Mouse (Mus musculus): Measurements from ENCODE around the gene Saysd1.

Saysd1 gene

DNA sequence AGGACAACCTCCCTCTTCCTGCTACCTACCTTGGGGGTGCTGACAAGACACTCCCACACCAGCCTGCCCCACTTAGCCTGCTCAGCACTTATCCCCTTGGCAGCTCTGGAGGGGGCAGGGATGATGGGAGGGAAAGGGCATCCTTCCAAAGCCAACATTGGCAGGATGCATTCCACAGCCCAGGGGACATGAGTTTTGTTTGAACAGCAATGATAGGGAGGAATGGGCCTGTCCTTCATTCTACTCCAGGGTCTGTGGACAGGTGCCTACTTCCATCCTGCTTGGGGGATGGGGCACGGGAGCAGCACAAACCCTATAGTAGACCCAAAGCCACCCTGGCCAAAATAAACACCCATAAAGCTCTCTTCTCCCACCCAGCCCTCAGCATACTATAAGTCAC lies 27.1 kb upstream of the Saysd1 start:
- in situ Hi-C loops (cut with MboI; ENCODE audit: low sequenced_read_pairs) = no loop called here

DNA sequence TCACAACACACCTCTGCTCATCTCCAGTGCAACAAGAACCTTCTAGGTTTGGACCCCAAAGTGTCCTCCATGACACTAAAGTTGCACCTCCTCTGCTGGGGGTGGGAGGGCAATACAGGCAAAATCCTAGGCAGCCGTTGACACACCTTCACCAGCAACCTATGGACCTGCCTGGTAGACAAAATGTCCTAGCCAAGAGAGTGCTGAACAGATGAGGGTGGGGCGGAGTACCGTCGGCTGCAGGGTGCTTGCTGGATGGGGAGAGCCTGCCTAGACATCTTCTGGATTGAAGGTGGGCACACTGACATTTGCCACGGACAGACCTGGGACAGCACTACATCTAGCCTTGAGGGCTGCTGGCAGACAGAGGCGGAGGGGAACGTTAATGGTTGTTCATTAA lies 26.1 kb upstream of the Saysd1 start:
- in situ Hi-C loops (cut with MboI; ENCODE audit: low sequenced_read_pairs) = no loop called here

DNA sequence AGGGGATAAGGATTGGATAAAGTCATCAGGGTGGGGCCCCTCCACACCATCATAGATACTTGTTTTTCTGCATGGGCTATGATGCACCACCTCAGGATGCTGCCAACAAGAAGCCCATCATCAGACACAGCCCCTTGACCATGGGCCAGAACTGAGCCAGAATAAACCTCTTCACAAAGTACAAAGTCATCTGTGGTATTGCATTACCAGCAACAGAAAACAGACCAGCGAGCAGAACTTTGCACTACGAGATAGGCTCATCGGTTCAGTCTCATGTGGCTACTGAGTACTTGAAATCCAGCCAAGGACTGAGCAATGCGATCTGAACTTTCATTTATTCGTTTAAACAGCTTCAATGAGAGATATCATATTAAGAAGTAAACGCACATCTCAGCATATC lies 24.4 kb upstream of the Saysd1 start:
- in situ Hi-C loops (cut with MboI; ENCODE audit: low sequenced_read_pairs) = no loop called here

DNA sequence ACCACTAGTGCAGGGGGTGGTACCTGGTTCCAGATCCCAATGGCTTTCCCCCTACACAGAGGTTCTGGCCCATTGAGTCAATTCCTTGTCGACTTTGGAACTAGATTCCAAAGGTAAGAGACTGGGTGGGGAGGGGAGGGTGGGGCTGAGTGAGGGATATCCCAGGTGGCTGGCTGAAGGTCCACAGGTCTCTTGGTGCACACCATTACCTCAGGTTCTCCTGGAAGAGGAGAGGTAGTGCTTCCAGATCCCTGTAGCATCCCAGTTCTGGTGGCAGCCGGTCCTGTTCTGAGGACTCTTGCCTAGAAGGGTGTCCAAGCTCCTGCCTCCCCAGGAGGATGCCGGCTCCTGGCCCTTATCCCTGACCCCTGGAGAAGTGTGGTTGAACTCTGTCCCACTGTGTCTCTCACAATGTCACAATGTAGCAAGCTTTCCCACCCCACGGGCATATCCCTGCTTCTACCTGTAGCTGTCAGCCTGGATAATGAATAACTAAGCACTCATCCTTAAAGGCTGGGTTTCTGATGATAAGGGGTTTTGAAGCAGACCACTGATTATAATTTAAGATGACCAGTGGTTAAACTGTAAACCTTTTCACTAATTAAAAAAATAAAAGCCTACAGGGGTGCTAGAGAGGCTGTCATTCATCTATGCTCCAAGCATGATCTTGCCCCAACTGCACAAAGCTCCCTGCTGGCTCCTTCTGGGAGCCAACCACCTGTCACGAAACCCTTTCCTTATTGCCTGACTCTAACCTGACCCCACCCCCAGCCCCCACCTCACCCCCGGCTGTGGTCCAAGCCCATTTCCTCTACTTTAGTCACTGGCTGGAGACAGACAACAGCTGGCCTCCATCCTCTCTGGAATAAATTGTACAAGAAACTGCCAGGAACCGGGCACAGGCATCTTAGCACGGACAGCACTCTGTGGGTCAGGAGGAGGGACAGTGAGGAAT lies 20.7 kb upstream of the Saysd1 start:
- in situ Hi-C loops (cut with MboI; ENCODE audit: low sequenced_read_pairs) = no loop called here

DNA sequence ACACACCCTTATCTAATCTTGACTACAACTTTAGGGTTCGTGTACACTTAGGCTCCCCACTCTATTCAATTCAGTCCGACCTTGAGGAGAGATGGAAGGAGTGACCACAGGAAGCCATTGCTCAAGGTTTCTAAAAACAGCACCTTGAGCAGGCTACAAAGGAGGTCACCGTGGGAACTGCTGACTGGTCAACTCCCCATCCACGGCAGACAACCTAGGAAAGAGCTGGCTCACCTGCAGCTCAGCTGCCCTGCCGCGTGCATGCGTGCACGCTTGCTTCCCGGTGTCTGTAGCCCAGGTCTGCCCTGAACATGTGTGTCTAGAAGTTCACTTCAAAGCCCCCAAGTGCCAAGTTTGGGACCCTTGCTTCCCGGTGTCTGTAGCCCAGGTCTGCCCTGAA lies 19.3 kb upstream of the Saysd1 start:
- in situ Hi-C loops (cut with MboI; ENCODE audit: low sequenced_read_pairs) = no loop called here

DNA sequence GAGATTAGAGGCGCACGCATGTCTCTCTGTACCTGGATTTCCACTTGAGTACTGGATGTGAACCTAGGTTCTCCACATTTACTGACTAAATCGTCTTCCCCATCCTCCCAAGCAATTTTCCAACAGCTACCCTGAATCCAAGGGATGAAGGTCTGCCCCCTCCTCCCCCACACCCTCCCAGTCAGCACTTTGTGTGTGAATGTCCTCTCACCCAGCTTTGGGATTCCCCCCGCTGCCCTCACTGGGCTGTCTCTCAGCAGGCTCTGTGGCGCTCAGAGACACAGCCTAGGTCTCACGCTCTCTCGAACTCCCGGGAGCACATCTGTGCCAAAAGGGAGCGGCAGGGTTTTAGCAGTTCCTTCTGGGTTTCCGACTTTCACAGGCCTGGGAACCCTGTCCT lies 17.4 kb upstream of the Saysd1 start:
- in situ Hi-C loops (cut with MboI; ENCODE audit: low sequenced_read_pairs) = no loop called here

DNA sequence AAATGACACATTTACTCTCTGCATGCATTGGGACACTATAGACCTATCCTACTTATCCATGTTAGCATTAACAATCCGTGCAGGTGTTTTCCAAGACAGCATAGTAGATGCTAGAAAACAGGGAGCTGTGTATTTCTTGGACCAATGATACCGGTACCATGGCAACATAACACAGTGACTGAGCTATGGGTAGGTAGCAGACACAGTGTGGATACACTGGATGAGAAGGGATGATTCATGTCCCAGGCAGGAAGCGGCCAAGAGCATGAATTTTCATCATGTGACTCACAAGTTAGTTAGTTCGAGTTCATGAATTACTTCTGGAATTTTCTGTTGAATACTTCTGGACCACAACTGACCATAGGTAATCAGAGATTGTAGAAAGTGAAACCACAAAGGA lies 16.6 kb upstream of the Saysd1 start:
- in situ Hi-C loops (cut with MboI; ENCODE audit: low sequenced_read_pairs) = no loop called here

DNA sequence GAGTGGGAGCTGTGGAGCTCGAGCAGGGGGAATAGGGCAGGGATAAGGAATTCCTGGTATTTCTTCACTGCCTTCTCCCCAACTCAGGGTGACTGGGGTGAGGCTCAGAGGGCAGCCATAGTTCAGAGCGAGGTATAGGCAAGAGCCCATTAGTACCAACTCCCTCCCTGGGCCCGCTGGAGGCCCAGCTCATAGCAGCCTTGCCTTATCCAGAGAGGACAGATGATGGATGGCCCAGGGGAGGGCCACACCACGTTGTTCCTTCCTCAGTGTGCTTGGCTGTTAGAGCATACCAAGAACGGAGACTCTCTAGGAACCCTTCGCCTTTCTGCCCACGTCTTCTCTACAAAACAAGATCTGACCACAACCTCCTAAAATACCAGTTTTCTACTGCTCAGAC lies 15.9 kb upstream of the Saysd1 start:
- in situ Hi-C loops (cut with MboI; ENCODE audit: low sequenced_read_pairs) = no loop called here

DNA sequence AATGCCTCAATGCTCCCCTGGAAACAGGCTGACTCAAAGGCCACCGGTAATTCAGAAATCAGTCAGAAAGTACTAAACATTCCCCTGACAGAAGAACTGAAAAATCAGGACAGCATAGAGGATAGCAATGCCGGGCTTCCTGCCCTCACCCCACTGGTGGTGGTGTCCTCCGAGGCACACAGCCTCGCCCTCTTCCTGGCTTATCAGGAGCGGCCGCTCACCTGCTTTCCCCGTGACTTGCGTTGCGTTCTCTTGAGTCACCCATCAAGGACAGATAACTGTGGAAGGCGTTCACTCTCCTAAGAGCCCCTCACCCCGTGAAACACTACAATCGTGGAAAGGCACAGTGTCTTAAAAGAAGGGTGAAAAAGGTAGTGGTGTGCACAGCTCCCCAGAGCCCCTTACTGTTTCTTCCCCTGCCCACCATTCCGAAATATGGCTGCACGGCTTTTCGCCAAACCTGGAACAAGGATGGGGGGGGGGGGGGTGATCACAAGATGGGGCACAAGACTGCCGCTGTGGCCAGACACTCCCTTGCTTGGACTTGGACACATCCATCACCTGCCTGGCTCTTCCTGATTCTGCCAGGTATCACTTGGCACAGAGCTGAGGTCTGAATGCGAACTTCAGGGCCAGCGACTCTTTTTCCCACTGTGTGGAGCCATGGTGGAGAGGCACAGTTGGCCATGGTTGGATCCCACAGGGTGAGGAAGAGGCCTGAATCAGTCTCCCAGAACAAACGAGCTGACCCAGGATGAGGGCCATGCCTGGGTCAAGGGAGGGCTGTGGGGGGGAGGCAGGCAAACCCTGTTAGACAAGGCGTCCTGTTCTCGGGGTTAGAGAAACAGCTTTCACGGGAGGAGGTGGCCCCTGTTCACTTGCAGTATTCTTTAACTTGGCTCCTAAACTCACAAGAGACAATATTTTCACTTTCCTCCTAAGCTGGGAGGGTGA lies 11.1 kb upstream of the Saysd1 start:
- in situ Hi-C loops (cut with MboI; ENCODE audit: low sequenced_read_pairs) = no loop called here

DNA sequence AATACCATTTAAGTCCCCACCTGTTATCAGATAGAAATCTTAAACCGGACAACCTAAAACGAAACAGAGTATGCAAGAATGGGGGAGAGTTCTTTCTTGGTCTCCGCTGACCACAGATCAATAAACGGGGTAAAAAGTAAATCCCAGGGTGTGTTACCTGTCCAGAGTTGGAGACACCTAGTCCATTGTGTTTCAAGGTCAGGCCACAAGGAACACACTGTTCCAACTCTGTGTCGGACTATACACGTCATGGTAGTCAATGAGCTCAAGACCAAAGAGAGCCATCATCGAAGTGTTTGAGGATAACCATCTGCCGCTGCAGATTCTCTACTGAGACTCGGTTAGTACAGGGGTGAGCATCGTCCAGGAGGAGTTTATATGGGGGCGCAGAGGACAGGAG lies 10.2 kb upstream of the Saysd1 start:
- in situ Hi-C loops (cut with MboI; ENCODE audit: low sequenced_read_pairs) = no loop called here

DNA sequence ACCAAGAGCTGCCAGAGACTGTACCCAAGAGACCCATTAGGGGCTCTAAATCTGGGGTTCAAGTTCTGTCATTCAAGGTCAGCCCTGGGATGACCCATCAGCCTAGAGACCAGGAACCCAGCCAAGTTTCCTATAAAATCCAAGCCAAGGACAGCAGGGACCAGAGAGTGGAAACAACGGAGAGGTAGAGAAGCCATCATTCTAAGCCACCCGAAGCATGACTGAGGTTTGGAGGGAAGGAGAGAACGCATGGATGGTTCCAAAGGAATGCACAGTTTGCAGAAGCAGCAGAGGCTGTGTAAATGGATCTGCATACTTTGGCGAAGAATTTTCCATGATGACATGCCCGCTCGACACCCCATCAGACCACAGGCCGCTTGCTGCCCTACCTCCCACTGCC lies 9.5 kb upstream of the Saysd1 start:
- in situ Hi-C loops (cut with MboI; ENCODE audit: low sequenced_read_pairs) = no loop called here

DNA sequence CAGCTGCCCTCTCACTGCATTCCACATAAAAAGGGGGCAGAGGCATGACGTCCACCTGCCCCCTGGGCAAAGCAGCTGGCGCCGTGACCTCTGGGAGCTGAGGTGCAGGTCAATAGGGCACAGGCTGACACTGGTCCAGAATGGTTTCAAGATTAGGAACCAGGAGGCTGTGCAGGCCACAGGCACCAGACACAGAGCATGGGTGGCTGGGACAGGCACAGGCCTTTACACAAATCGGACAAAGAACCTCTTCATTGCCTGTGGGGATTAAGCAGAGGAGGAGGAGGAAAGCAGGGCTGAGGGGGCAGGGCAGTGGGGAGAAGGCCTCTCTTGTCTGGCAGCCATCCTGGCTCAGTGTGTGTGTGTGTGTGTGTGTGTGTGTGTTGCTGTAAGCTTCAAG lies 5.8 kb upstream of the Saysd1 start:
- in situ Hi-C loops (cut with MboI; ENCODE audit: low sequenced_read_pairs) = no loop called here

DNA sequence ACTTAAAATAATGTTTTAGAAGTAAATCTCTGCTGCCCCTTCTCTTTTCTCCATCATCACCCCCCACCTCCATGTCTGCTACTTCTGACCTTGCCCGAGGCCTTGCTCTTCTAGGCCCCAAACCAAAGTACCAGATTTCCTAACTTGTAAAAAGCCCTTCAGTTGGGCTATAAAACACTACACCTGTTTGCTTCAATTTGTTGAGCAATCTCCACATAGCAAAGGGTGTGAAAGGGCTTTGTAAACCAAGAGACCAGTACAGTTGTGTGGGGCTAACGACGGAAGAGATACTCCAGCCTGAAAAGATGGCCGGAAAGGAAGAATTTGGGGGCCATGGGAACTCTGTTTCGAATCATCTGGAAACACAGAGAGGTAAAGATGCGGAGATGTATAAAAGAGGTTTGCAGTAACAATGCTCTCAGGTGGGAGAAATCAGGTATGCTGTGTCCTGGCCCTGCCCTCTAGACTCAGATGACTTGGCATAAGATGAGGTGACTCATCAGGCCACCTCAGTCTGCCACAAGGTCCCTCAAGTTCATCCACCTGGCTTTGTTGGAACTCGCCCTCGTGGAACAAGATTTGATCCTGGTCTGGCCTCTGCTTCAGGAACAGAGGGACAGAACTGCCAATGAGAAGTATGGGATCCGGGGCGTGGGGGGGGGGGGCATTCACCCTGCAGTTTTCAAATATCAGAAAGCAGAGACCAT lies 3.2 kb downstream of the Saysd1 start:
- in situ Hi-C loops (cut with MboI; ENCODE audit: low sequenced_read_pairs) = no loop called here

DNA sequence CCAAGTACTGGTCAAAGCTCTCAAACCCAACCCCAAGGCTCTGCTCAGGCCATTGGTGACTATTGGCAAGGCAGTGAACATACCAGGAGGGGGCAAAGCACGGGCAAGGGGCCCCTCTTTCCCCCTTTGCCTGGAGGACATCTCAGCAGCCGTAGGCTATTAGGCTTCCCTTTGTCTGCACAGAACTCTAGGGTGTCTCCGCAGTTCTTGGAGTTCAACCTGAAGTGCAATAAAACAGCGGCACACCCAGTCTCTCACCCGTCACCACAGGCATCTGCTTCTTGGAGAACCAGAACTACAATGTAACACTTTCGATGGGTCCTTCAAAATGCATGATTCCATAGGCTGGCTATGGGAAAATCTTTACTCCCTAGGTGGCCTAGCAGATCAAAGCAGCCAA lies 10.2 kb downstream of the Saysd1 start:
- in situ Hi-C loops (cut with MboI; ENCODE audit: low sequenced_read_pairs) = no loop called here

DNA sequence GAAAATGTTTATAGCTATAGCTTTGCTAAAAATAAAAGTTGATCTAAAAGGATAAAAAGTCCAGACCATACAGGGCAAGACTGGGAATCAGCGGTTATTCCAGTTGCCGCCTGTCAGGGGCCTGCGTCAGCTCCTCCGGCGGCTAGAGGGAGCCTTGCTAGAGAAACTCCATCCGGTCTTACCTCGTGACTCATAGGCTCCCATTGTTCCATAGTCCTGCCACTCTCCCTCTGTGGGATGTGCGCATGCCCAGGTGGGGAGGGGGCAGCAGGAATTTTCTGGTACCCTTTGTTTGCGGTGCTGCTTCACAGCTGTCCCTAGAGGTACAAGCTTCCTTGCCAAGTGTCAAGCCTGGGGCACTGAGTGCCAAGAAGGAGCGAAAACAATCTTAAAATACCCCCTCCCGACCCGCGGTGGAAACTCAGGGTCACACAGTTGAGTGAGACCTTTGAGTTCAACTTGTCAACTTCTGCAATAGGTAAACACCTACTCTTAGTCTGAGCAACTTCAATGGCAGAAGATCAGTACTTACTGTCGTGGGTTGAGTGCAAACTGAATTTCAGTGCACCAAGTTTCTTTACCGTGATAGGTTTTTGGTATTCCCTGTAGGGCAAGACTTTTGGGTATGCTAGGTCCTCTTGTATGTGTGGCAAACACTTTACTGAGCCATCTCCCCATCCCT lies 10.8 kb downstream of the Saysd1 start:
- in situ Hi-C loops (cut with MboI; ENCODE audit: low sequenced_read_pairs) = no loop called here

DNA sequence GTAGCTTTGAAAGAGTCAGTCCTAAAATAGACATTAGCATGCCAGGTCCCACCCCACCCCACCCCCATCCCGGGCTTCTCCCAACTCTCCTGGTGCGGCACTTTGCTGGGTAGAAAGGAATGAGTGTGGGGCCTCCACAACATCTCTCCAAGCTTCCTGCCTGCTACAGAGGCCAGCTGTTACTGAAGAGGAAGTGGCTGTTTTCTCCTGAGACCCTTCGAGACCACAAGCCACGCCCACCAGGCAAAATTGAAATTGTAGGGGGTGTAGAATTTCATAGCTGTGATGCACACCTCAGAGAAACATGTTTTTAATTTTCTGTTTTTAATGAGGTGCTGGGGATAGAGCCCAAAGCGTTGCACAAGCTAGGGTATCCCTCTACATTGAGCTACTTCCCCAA lies 17.5 kb downstream of the Saysd1 start:
- in situ Hi-C loops (cut with MboI; ENCODE audit: low sequenced_read_pairs) = no loop called here

DNA sequence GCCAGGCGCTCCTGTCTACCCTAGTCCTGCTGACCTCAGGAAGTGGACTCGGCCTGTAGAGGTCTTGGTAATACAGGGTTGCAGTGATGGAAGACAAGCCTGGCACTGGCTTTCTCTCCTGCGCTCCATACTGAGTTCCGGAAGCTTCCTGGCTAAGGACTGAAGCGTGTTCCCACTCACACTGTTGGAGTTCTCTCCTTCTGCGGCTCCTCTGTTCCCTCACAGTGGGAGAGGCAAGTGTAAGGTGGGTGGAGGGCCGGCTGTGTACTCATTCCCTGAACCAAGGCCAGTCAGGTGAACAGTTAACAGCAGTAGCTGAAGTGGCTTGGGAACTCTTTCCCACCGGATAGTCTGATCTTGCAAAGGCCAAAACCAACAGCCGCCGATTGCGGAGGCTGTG lies 18.3 kb downstream of the Saysd1 start:
- in situ Hi-C loops (cut with MboI; ENCODE audit: low sequenced_read_pairs) = no loop called here

DNA sequence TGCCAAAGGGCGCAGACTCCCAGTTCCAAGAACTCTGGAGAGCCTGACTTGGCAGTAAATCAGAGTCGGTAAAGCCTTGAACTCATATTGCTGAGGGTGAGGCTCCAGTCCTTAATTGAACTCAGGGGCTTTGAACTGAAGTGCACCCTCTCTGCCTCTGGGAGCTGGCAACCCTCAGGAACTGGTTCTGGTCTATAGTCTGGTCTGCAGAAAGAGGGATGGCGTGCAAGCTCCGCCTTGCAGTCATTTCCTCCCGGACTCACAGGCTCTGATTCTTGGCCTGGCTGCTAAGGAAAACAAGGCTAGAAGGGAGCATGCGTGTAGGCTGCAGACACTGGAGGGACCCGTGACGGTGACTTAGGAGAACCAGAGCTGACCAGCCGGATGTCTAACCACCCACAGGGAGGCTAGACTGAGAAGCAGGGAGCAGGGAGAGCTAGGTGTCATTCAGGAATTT lies 22.2 kb downstream of the Saysd1 start:
- in situ Hi-C loops (cut with MboI; ENCODE audit: low sequenced_read_pairs) = no loop called here

DNA sequence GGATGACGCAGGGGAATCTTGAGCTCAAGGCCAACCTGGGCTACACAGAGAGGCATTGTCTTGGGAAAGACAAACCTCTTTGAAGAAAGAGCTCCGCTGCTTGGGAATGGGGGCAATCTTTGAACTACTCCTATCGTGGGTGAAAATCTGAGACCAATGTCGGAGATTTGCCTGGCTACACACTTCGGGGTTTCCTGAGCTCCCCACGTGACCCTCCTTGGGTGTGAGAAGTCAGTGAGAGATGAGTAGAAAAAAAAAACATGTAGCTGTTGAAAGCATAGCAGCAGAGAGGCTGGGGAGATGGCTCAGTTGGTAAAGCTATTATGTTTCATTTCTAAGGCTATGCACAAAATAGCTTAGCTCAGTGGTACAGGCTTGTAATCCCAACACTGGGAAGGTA lies 23.4 kb downstream of the Saysd1 start:
- in situ Hi-C loops (cut with MboI; ENCODE audit: low sequenced_read_pairs) = no loop called here

DNA sequence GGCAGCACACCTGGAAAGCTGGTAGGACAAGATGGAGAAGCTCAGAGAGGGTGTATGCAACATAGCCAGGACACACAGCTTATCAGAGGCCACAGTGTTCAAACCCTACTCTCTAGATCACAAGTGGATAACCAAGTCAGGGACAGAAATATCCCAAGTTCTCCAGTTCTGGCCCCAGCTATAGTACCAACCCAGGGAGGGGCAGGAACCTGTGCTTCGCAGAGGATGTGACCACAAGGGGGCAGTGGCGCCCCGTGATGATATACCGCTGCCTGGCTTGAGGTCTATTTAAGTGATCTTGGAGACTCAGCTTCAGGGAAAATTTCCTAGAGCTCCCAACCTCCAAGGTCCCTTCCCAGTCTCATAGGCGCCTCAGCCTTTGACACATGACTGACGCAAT lies 24.4 kb downstream of the Saysd1 start:
- in situ Hi-C loops (cut with MboI; ENCODE audit: low sequenced_read_pairs) = no loop called here

Data from CH12F3 (cell line).